Mouse (Mus musculus): Measurements from ENCODE around the gene Gm48552. TPM values are rescaled to one million over a fixed set of nuclear protein-coding genes. Genes with fewer than 3 reads are reported as not detected.

The Gm48552 gene
- polyA plus RNA-seq, 1 experiment from 2014 or later, result 1.2 TPM

- Histone ChIP-seq H3K9ac (replicated peaks) (no peak overlapping the region), H3K4me3 (replicated peaks) (no peak overlapping the region), H3K27ac (no peak overlapping the region; the same call in 1 of the 2 replicates), H3K4me1 (replicated peaks) (peaks cover 46% of the 10 kb centered on the region), H3K27me3 (peaks cover 23% of the 10 kb centered on the region), H3K9me3 (no peaks in the 10 kb centered on the region), H3K36me3 (peaks cover 12% of the 10 kb centered on the region), H3K4me2 (replicated peaks) (no peak overlapping the region)
- ATAC-seq, result no peak
- 91% methylated on average over 10 of the region's 10 CpGs for WGBS
Measured at GRCm38 (mm10) chr10:81419111-81419928, 30.5 kb downstream of the Gm48552 start.

GRCm38 (mm10) chr10:81420191-81420767, 31.5 kb downstream of the Gm48552 start:
- no peak overlapping the region for H3K9ac ChIP-seq (replicated peaks)
- no peak overlapping the region for H3K4me3 ChIP-seq (replicated peaks)
- peaks cover 32% of the 10 kb centered on the region for H3K27me3 ChIP-seq
- H3K27ac ChIP-seq, result no peak overlapping the region
- H3K4me2 ChIP-seq (replicated peaks), result no peak overlapping the region
- 88% methylated on average over 40 of the region's 40 CpGs for WGBS
- H3K4me1 ChIP-seq (replicated peaks), result peaks cover 45% of the 10 kb centered on the region
- H3K36me3 ChIP-seq, result peaks cover 12% of the 10 kb centered on the region
- no peak for ATAC-seq
- no peaks in the 10 kb centered on the region for H3K9me3 ChIP-seq

GRCm38 (mm10) chr10:81421041-81421796, 32.4 kb downstream of the Gm48552 start:
- Histone ChIP-seq H3K36me3 (peaks cover 12% of the 10 kb centered on the region), H3K4me2 (replicated peaks) (no peak overlapping the region), H3K9ac (replicated peaks) (no peak overlapping the region), H3K4me1 (replicated peaks) (peaks cover 51% of the 10 kb centered on the region), H3K4me3 (replicated peaks) (no peak overlapping the region), H3K27ac (no peak overlapping the region), H3K9me3 (no peaks in the 10 kb centered on the region), H3K27me3 (peaks cover 41% of the 10 kb centered on the region)
- ATAC-seq, result no peak
- 85% methylated on average over 4 of the region's 4 CpGs for WGBS

- H3K4me1 ChIP-seq (replicated peaks), result peaks cover 51% of the 10 kb centered on the region
- H3K4me2 ChIP-seq (replicated peaks), result no peak overlapping the region
- H3K4me3 ChIP-seq (replicated peaks), result no peak overlapping the region
Measured at GRCm38 (mm10) chr10:81421797-81422100, 32.9 kb downstream of the Gm48552 start.

GRCm38 (mm10) chr10:81422191-81422590, 33.4 kb downstream of the Gm48552 start:
- no peak overlapping the region for H3K9ac ChIP-seq (replicated peaks)
- H3K4me1 ChIP-seq (replicated peaks), result peaks cover 51% of the 10 kb centered on the region
- H3K36me3 ChIP-seq, result peaks cover 12% of the 10 kb centered on the region
- 75% methylated on average over 6 of the region's 6 CpGs for WGBS
- H3K4me3 ChIP-seq (replicated peaks), result no peak overlapping the region
- H3K27ac ChIP-seq, result no peak overlapping the region
- peaks cover 51% of the 10 kb centered on the region for H3K27me3 ChIP-seq
- no peak overlapping the region for H3K4me2 ChIP-seq (replicated peaks)
- no peak for ATAC-seq
- H3K9me3 ChIP-seq, result no peaks in the 10 kb centered on the region

More at GRCm38 (mm10) chr10:81421797-81422100, 32.9 kb downstream of the Gm48552 start:
- no peaks in the 10 kb centered on the region for H3K9me3 ChIP-seq
- H3K36me3 ChIP-seq, result peaks cover 12% of the 10 kb centered on the region
- WGBS, result 87% methylated on average over 5 of the region's 5 CpGs
- H3K9ac ChIP-seq (replicated peaks), result no peak overlapping the region
- H3K27ac ChIP-seq, result no peak overlapping the region
- H3K27me3 ChIP-seq, result peaks cover 46% of the 10 kb centered on the region
- no peak for ATAC-seq

- H3K27me3 ChIP-seq, result peaks cover 52% of the 10 kb centered on the region
- no peak overlapping the region for H3K4me3 ChIP-seq (replicated peaks)
- H3K9me3 ChIP-seq, result no peaks in the 10 kb centered on the region
- H3K4me1 ChIP-seq (replicated peaks), result peaks cover 49% of the 10 kb centered on the region
- WGBS, result 87% methylated on average over 3 of the region's 3 CpGs
- no peak for ATAC-seq
- H3K9ac ChIP-seq (replicated peaks), result no peak overlapping the region
- peaks cover 12% of the 10 kb centered on the region for H3K36me3 ChIP-seq
- no peak overlapping the region for H3K27ac ChIP-seq
- no peak overlapping the region for H3K4me2 ChIP-seq (replicated peaks)
Measured at GRCm38 (mm10) chr10:81422661-81423217, 33.9 kb downstream of the Gm48552 start.

GRCm38 (mm10) chr10:81423476-81424245, 34.9 kb downstream of the Gm48552 start:
- Histone ChIP-seq H3K4me1 (replicated peaks) (peaks cover 40% of the 10 kb centered on the region), H3K27ac (no peak overlapping the region), H3K9ac (replicated peaks) (0 out of 2 replicates have a peak overlapping the region, but pooled peaks have one; percentile 14), H3K4me2 (replicated peaks) (0 out of 2 replicates have a peak overlapping the region, but pooled peaks have one; percentile 23), H3K27me3 (peaks cover 60% of the 10 kb centered on the region), H3K9me3 (no peaks in the 10 kb centered on the region), H3K4me3 (replicated peaks) (no peak overlapping the region), H3K36me3 (peaks cover 12% of the 10 kb centered on the region)
- ATAC-seq, result no peak
- WGBS, result 68% methylated on average over 4 of the region's 4 CpGs

- peaks cover 11% of the 10 kb centered on the region for H3K36me3 ChIP-seq
- no peak overlapping the region for H3K4me3 ChIP-seq (replicated peaks)
- H3K27me3 ChIP-seq, result peaks cover 66% of the 10 kb centered on the region
- 0 out of 2 replicates have a peak overlapping the region, but pooled peaks have one; percentile 23 for H3K9ac ChIP-seq (replicated peaks)
- ATAC-seq, result no peak
- 5% methylated on average over 24 of the region's 25 CpGs for WGBS
- H3K4me1 ChIP-seq (replicated peaks), result peaks cover 41% of the 10 kb centered on the region
- H3K27ac ChIP-seq, result no peak overlapping the region
- peak overlapping the region; percentile 60 for H3K4me2 ChIP-seq (replicated peaks)
- no peaks in the 10 kb centered on the region for H3K9me3 ChIP-seq
Measured at GRCm38 (mm10) chr10:81424246-81425051, 35.6 kb downstream of the Gm48552 start.

GRCm38 (mm10) chr10:81425236-81425850, 36.5 kb downstream of the Gm48552 start:
- Histone ChIP-seq H3K27me3 (peaks cover 66% of the 10 kb centered on the region), H3K4me1 (replicated peaks) (peaks cover 47% of the 10 kb centered on the region), H3K36me3 (peaks cover 2% of the 10 kb centered on the region; the same call in 1 of the 2 replicates), H3K27ac (no peak overlapping the region), H3K9me3 (no peaks in the 10 kb centered on the region), H3K4me2 (replicated peaks) (peak overlapping the region; percentile 60), H3K4me3 (replicated peaks) (peak overlapping the region; percentile 36; the same call in 1 of the 2 replicates), H3K9ac (replicated peaks) (0 out of 2 replicates have a peak overlapping the region, but pooled peaks have one; percentile 23)
- no peak for ATAC-seq
- 26% methylated on average over 10 of the region's 10 CpGs for WGBS

GRCm38 (mm10) chr10:81426081-81426671, 37.4 kb downstream of the Gm48552 start:
- Histone ChIP-seq H3K4me3 (replicated peaks) (peak overlapping the region; percentile 36), H3K4me1 (replicated peaks) (peaks cover 51% of the 10 kb centered on the region), H3K9ac (replicated peaks) (peak overlapping the region; percentile 51), H3K27me3 (peaks cover 66% of the 10 kb centered on the region), H3K4me2 (replicated peaks) (peak overlapping the region; percentile 60), H3K36me3 (no peaks in the 10 kb centered on the region), H3K27ac (no peak overlapping the region), H3K9me3 (no peaks in the 10 kb centered on the region)
- ATAC-seq, result no peak
- WGBS, result 0% methylated on average over 13 of the region's 33 CpGs
